Mouse (Mus musculus) layer of hippocampus, adult 2 months (tissue): ENCODE measurements at regions not wholly inside any gene's neighbourhood (a gene's known extent, or its start where the extent isn't known, plus 50 kb on each side); places are given as distances from the start of the nearest gene placed in this dataset.

Experiments used
- DNase-seq, 2 experiments: peaks; one replicate each; pipeline ENCODE4 v3.0.0; 2022; ENCODE audit warnings: low spot score in 2 of 2
- H3K27ac ChIP-seq: fragments of 200-600 bp; 2 replicates; pipeline ENCODE4 v1.8.1; 2022
- H3K4me3 ChIP-seq: fragments of 200-600 bp; 2 replicates; pipeline ENCODE4 v1.8.1; 2022; ENCODE audit warnings: mild to moderate bottlenecking
- CTCF ChIP-seq: fragments of 200-600 bp; conservative IDR thresholded peaks from 2 replicates; pipeline ENCODE4 v1.8.1; 2022; ENCODE audit warnings: antibody characterized with exemption, mild to moderate bottlenecking, moderate library complexity

DNA sequence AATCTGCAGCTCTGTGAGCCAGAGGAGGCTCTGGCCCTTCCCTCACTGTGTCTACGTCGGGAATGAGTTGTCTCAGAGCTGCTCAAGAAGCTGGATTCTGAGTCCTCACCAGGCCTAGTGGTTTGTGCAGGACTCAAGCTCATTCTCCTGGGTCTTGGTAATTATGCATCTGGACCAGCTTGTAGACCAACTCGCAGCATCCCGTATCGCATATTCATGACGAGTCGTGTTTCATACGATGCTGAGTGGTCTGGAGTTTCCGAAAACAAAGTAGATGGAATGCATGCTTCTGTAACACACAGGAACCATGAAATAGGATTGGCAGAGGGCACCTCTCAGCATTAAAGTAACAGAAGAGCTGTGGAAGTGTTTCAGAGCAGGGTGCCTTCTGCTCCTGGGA lies 53.5 kb upstream of the Smyd2 start:
- no peak for DNase-seq
- H3K4me3 ChIP-seq = no peak overlapping the region
- no peak for TF ChIP-seq CTCF
- H3K27ac ChIP-seq = no peak overlapping the region

DNA sequence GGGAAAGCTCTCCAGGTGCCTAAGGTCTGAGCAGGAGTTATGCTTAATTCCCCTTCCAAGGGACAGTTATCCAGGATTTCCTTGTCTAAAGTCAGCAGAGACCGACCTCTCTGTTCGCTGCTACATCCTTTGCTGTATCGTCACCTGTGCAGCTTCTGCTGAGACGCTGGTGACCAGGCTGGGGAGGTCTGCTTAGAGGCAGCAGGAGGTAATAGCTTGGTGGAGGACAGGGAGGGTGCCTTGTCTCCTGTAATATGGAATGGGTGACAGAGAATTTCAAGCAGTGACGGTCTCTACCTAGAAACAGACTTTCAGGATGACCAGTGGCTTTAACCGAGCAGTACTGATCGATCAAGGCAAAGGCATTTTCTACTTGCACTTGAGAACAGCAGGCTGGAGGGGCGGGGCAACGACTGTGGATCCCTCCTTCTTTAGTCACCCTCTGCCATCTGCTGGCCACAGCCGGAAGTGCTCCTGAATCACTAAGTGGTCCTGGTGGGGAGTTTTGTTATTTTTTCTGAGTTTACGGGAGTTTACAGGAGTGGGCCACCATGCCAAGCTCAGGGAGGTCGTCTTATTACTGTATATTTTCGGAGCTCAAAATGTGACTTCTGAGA lies 50.7 kb upstream of the Smyd2 start:
- peak; percentile 93 for TF ChIP-seq CTCF
- Histone ChIP-seq H3K27ac (no peak overlapping the region), H3K4me3 (no peak overlapping the region)
- DNase-seq = peak; percentile 80 to 88
